Mouse (Mus musculus) fibroblast of lung, adult 2 months (primary cell): ENCODE measurements around the gene Cuta.
"Not testable (repeated sequence)": the region's sequence is repeated elsewhere in the genome, so short reads cannot be mapped to it uniquely, and the experiment has no call there.

ENCODE experiments used
- DNase-seq: peaks from one replicate; pipeline ENCODE4 v3.0.0-alpha.2; 2011; ENCODE audit warnings: low read depth

Gene Cuta

GRCm38 (mm10) chr17:26935027-26935426 lies 4.3 kb downstream of the Cuta start:
- DNase-seq = no peak

DNA sequence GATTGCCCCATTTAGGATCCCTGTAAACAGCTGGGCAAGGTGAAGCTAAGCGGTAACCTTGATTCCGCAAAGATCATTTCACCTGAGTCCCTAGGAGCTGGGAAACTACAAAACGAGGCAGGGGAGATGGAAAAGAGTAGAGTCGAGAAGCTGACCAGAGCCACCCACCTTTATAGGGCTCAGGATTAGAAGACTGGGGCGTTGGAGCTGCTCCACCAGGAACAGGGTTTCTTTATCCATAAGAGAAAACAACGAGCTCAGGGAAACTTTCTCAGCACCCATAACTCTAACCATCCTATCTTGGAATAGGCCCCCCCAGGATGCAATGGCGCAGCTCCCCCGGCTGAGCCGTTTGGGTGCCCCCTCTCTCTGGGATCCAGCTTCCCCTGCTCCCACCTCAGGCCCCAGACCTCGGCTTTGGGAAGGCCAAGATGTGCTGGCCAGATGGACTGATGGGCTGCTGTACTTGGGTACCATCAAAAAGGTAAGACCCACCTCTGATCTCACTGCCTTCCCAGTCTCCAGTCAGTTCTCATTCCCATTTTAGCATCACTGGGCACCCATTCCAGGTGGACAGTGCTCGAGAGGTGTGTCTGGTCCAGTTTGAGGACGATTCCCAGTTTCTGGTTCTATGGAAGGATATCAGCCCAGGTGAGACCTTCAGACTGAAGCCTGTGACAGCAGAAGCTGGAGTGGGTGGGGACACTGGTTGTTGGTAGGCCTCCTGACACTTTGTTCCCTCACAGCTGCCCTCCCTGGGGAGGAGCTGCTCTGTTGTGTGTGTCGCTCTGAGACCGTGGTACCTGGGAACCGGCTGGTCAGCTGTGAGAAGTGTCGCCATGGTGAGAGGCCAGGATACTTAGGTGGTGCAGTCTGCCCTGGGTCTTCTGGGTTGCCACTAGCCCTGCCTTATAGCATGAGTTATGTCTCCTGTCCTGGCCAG lies 5.2 kb downstream of the Cuta start:
- DNase-seq = no peak

DNA sequence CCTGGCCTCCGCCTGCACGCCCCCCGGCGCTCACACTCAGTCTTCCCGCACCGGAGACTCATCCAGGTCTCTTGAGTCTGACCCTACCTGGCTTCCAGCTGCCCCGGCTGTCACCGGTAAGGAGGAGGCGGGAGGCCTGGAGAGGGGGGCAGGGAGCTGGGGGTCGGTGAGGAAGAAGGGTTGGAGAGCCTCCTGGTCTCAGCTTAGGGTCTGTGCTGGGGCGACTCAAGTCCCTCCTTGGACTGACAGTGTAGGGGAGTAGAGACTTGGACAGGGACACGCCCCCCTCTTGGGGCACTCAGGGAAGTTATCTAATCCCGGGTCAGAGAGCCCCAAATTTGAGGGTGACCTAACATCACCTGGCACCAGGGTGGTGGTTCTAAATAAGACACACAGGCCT lies 6.0 kb downstream of the Cuta start:
- DNase-seq = no peak

- DNase-seq = peak; percentile 72
Observed at GRCm38 (mm10) chr17:26932839-26933398, 6.5 kb downstream of the Cuta start, which contains the start of gene Phf1. TSS of gene Phf1 (plus strand) at chr17:26933052.

- peak; percentile 35 for DNase-seq
Observed at GRCm38 (mm10) chr17:26931795-26932194, 7.6 kb downstream of the Cuta start.

GRCm38 (mm10) chr17:26925414-26925813 lies 14.0 kb downstream of the Cuta start:
- not testable (repeated sequence) for DNase-seq

- not testable (repeated sequence) for DNase-seq
Observed at GRCm38 (mm10) chr17:26922368-26922767, 17.0 kb downstream of the Cuta start.

DNA sequence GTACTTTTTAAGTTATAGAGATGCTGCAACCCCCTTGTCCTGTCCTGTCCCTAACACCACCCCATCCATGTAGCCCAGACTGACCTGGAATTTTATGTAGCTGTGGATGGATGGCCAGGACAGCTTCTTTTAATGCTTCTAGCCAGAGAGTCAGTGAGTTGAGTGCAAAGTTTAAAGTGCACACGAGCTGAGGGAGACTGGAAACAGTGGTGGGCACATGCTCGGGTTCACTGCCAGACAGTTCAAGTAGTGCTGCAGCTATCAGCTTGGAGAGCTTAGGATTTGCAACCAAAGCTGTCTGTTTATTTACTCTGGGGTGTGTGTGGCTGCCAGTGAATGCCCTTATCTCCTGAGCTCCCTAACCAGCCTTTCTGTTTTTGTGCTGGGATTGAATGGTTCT lies 19.9 kb downstream of the Cuta start:
- DNase-seq = not testable (repeated sequence)

DNA sequence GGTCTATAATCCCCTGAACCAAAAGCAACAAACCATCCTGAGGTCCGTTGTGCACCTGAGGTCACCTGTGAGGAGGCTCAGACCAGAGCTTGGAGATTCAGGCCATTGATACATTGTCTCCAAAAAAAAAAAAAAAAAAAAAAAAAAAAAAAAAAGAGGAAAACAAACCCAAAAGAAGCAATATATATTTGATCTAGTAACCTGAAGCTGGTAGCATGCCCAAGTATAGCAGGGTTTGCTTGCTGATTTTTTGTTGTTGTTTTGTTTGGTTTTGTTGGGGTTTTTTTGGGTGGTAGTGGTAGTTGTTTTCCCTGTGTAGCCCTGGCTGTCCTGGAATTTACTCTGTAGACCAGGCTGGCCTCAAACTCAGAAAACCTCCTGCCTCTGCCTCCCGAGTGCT lies 21.0 kb downstream of the Cuta start:
- no peak for DNase-seq

DNA sequence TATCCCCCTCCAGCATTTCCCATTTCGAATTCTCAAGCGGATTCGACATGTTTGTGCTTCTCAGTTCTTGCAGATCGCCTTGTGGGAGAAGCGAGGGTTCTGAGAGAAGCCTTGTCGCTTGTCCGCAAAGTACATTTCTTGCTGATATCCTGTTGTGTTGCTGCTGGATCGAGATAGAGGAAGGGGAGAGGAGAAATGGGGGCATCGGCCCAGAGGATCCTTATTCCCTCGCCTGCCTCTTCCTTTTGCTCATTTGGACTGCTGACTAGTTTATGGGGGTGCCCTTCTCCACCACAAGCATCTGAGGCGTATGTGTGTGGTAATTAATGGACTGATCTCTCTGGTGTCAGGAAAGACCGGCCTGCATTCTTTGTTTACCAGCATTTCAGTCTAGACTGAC lies 21.8 kb downstream of the Cuta start:
- not testable (repeated sequence) for DNase-seq

DNA sequence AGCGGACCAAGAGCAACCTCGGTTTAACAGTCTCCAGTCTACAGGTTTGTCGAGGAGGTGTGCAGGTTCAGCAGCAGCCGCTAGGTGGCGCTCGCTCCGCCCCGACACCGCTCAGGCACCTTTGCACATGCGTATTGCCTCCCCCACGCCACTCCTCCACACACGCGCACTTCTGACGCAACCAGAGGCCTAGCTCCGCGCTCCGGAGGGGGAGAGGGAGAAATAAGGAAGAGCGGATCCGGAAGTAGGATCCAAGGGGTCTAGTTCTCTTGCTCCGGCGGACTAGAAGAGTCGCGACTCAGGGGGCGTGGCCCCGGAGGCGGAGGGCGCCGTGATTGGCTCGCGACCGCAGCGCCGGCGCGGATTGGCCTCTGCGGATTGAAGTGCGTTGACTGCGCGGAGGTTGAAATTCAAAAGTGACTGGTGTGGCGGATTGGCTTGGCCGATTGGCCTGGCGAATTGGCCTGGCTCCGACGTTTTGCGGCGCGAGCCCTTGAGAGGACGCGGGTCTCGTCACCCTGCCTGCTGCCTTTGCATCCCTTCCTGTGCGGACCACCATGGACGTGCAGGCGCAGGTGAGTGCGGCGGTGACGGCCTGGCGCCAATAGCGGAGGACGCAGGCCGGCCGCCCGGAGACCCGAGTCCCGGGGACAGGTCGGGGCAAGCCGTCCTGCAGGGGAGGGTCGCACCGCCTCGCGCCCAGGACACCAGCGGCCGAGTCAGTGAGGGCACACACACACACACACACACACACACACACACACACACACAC lies 22.5 kb downstream of the Cuta start, which contains the start of gene Kifc5b:
Kifc5b (plus strand) TSS at position 381 of the 772 bp plus-strand sequence.
- peak; percentile 97 for DNase-seq

- DNase-seq = no peak
Observed at GRCm38 (mm10) chr17:26915248-26915647, 24.1 kb downstream of the Cuta start.

- not testable (repeated sequence) for DNase-seq
Observed at GRCm38 (mm10) chr17:26907506-26907905, 31.9 kb downstream of the Cuta start.

DNA sequence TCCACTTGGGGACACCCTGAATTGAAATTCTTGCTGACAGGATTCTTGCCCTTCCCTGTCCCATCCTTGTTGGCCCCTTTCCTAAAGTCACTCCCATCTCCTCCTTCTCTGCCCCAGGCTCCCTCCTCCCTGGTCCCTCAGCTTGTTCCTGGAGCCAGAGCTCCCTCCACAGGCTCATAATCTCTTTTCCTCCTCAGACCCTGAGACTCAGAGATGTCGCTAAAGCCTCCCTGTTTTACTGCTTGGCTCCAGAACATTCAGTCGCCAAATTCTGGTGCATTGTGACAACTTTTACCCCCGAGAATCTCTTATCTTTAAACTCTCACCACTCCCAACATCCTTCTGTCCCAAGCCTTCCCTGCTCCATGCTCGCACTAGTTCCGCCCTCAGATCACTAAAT lies 35.0 kb downstream of the Cuta start:
- no peak for DNase-seq

- peak; percentile 69 for DNase-seq
Observed at GRCm38 (mm10) chr17:26900916-26901315, 38.5 kb downstream of the Cuta start.

DNA sequence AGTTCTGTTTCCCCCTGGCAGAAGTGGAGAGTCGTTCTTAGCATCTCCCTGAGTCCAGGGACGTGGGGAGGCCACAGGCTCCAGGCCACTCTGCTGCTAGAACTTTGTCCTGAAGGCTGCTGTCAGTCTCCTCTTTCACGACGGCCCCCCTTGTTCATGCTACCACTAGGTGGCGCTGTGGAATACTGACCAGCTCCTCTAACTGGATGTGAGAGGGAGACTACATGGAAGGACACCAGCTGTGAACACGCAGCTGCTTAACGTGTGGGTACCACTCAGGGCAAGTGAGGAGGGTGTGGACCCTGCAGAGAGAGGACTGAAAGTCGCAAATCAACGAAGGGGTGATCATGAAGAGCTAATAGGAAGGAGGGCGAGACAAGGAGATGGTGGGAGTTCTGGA lies 43.8 kb downstream of the Cuta start:
- no peak for DNase-seq

DNA sequence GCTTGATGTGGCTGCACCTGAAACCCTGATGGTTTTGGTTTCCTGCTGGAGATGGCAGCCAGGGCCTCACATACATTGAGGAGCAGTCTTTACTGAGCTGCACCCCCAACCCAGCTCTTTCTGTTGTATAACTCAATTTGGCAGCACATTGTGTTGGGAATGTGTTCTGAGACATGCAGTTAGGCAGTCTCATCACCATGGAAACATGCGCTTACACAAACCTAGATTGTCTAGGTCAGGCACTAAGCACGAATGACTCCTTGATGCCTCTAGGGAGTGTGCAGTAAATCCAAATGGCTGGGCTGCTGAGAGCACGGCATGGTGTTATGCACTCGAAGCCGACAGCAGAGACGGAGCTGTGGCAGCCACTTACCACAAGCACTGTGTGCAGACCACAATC lies 45.0 kb downstream of the Cuta start:
- no peak for DNase-seq

DNA sequence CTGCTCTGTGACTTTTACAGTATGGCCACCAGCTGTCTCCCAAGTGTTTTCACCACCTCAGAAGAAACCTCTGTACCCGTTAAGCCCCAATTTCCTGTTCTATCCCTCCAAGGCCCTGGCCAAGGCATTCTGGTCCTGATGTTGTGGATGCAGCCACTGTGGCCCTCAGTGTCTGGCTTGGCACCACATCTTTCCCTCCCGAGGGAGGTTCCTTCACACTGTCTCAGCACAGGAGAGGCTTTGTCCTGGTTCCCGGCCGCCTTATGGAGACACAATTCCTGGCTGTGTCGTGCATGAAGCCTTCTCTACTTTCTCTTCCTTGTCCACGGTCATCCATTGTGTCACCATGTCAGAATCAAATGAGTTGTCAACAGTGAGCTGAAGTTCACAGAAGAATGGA lies 45.9 kb downstream of the Cuta start:
- DNase-seq = no peak

DNA sequence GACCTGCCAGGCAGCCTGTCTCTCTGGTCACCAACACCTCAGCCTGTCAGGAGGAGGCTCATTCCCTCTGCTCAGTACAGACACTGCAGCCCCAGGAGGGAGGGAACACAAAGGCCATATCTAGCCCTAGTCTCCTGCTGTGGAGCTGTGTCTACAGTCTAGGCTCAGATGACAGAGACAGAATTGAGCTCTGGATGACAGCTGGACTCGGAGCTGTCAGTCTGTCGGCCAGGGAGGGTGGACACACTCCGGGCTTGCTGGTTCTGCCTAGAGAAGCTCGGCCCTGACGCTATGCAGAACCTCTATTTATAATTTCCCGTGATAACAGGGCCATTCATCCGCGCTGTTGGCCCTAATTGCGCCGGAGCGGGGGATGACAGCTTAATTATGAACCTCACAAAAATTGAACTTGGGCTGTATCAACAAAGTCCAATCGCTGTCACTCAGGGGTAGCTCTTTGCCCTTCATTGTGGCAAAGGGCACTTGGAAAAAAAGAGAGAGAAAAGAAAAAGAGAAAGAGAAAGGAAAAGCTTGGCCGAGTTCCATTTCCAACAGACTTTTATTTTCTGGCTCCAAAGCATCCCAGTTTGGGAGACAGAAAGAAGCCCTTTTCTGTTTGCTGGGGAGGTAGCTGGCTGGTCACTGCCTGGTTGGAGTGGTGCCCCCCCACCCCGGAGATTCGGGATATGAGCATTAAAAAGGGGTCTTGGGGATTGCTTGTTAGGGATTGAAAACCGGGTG lies 46.6 kb downstream of the Cuta start:
- no peak for DNase-seq

DNA sequence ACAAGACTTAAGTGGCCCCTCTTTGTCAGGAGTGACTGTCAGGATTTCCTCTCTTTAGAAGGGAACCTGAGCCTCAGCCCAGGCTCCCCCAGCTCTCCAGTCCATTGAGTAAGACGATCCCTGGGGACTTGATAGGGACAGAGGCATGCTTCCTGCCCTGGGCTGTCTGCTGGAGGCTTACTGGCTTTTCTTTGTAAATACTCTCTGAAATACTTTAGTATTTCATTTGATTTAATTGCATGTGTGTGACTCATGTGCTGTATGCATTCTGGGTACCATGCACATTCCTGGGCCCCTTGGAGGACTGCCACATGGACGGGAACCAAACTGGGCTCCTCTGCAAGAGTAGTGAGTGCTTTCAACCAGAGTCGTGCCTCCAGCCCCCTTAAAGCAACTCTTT lies 51.4 kb downstream of the Cuta start:
- DNase-seq = peak; percentile 35

- DNase-seq = peak; percentile 73
Observed at GRCm38 (mm10) chr17:26886047-26886749, 53.2 kb downstream of the Cuta start.
